Mouse (Mus musculus) retina, postnatal 1 day (tissue): ENCODE measurements around the gene Lss.
A peak's percentile ranks its signal among the peaks of the same experiment; 100 is the strongest.

Experiments used
- DNase-seq: peaks from one replicate; pipeline ENCODE4 v3.0.0-alpha.2; 2012

Lss gene

GRCm38 (mm10) chr10:76531375-76531774, at the start of gene Lss:
Gene Lss, plus strand, starts transcription at chr10:76531588.
- peak; percentile 98 for DNase-seq

DNA sequence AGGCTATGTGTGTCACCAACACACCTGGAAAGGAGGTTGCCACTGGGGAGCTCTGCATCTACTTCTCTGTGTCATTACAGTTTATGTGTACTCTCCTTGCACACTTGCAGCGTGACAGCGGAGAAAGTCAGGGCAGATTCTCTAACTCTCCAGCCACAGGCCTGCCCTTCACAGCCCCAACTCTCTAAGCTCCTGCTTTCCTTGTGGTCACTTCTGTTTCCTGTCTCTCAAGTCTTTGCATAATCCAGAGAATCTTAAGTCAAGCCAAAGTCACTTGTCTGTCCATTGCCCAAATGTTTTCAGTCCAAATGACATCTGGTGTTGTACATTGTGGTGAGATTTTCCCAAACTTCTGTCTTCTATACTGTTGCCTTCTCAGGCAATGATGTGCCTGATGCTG, 45.1 kb upstream of the Lss start:
- no peak for DNase-seq

GRCm38 (mm10) chr10:76488265-76488664, 43.1 kb upstream of the Lss start:
- no peak for DNase-seq

DNA sequence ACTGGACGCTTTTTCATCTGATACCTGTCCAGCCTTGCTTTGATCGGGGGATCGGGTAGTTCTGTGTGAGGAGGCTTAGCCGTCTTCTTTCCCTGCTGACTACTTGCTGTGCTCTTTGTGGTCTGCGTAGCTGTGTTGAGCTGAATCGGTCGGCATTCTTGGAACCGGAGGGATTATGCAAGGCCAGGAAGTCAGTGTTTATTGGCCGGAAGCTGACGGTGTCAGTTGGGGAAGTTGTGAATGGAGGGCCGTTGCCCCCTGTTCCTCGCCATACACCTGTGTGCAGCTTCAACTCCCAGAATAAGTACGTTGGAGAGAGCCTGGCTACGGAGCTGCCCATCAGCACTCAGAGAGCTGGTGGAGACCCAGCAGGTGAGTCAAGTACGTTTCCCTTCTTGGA, 42.2 kb upstream of the Lss start:
- no peak for DNase-seq

GRCm38 (mm10) chr10:76493527-76493926, 37.9 kb upstream of the Lss start:
- DNase-seq = no peak

GRCm38 (mm10) chr10:76495501-76495900, 35.9 kb upstream of the Lss start:
- no peak for DNase-seq

DNA sequence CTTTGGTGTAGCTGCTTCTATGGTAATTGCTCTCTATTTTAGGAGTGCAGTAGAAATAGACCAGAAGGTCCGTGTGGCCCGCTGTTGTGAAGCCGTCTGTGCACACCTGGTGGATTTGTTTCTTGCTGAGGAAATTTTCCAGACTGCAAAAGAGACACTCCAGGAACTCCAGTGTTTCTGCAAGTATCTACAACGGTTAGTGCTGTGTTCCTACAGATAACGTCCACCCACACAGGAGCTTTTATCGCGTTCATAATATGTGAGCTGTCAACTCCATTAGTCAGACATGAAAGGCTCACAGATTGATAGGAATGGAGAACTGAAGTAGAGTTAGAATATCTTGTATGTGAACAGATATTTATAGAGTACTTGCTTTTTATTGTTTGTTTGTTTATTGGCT, 35.0 kb upstream of the Lss start:
- DNase-seq = no peak

GRCm38 (mm10) chr10:76497522-76497921, 33.9 kb upstream of the Lss start:
- no peak for DNase-seq

DNA sequence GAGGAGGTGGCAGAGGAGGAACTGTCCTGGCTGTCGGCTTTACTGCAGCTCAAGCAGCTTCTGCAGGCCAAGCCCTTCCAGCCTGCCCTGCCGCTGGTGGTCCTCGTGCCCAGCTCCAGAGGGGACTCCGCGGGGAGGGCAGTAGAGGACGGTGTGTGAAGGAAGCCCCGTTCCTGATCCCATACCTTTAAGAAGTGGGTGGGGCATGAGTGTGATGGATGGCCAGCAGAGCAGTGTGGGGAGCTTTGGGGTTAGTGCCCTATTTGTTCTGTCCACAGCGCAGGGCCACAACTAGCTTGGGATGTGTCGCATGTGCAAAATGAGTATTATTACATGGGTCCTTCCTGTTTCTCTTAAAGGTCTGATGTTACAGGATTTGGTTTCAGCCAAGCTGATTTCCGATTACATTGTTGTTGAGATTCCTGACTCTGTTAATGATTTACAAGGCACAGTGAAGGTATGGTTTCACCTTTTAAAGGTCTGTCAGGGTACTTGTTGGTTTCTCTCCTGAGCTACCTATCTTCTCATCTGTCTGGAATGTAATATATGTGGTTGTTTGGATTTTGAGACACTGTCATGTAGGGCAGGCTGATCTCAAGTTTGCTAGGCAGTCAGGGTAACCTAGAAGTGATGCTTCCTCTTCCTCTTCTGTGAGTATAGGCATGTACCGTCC, 27.0 kb upstream of the Lss start:
- DNase-seq = no peak

DNA sequence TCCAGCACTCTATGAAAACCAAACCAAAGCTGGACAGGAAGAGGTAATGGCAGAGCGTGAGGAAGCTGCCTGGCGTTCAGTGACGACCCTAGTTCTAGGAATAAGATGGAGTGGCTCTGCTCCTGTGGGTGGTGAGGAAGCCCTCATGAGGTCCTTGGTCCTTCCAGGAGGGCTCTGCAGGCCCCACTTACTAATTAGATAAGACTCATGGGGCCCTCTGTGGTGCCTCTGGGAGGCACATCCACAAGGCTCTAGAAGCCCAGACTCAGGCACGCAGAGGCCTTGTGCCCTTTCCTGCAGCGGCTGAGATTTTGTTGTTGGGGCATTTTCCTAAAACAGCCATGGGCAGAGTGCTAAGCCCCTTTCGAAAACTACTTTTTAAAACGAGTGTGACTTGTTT, 25.5 kb upstream of the Lss start:
- DNase-seq = no peak

GRCm38 (mm10) chr10:76512965-76513583, 18.3 kb upstream of the Lss start:
- DNase-seq = peak; percentile 87

GRCm38 (mm10) chr10:76530922-76531321, 466 bp upstream of the Lss start:
- no peak for DNase-seq

DNA sequence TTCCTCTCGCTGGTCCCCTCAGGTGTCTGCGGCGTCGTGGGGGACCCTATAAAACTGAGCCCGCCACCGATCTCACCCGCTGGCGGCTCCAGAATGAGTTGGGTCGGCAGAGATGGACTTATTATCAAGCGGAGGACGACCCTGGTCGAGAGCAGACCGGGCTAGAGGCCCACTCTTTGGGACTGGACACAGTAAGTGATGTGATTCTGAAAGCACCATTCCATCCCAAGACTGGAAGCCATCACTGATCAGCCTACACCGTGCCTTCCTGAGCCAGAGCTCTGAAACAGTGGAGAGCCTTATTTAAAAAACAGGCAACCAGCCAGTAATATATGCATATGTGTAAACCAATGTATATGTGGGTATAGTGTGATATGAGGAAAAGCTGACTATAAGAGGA, 440 bp downstream of the Lss start:
- DNase-seq = no peak

GRCm38 (mm10) chr10:76535526-76535925, 4.1 kb downstream of the Lss start:
- no peak for DNase-seq

- DNase-seq = no peak
Measured at GRCm38 (mm10) chr10:76537619-76538018, 6.2 kb downstream of the Lss start.

GRCm38 (mm10) chr10:76541336-76542085, 10.1 kb downstream of the Lss start:
- DNase-seq = no peak

DNA sequence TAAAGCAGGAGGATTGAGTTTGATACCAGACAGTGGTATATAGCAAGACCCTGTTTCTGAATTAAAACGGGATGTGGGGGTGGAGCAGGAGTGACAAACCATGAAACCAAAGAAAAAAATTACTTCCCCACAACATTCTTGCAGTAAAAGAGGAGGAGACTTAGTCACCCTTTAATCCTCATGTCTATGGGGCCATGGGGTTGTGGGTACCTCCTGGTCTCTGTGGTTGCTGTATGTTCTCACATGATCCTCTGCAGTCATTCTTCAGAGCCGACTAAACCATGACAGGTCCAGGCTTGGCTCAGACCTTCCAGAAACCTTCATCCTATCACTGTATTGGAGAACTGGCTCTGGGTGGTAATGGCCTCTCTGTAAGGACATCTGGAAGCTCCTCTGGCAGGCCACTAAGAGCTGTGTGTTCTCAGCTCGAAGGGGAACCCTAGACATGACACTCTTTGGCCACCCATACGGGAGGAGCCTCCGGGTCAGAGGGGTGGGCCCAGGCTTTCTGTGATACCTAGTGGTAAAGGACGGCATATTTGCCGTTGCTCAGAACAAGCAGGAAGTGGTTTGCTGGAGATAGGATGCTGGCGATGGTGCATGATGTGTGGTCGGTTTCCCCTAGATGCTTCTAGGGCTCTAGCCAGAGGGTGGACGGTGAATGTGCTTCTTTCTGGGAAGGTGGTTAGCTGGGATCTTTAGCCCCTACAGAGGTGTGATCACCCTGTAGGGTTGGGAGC, 11.4 kb downstream of the Lss start:
- no peak for DNase-seq

DNA sequence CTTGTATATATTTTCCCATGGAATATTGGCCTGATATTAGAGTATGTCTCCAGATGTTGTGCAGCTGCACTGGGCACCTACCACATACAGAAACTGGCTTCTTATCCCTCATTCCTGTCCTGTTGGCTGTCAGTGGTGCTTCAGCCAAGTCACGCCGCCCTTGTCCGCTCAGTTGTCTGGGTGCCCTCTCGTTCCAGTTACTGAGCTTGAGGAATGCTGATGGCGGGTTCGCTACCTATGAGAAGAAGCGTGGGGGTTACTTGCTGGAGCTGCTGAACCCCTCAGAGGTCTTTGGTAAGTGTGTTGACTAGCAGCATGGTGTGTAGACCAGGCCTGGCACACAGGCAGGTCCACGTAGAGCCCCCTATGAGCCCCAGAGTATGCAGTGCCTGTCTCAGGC, 15.2 kb downstream of the Lss start:
- no peak for DNase-seq

DNA sequence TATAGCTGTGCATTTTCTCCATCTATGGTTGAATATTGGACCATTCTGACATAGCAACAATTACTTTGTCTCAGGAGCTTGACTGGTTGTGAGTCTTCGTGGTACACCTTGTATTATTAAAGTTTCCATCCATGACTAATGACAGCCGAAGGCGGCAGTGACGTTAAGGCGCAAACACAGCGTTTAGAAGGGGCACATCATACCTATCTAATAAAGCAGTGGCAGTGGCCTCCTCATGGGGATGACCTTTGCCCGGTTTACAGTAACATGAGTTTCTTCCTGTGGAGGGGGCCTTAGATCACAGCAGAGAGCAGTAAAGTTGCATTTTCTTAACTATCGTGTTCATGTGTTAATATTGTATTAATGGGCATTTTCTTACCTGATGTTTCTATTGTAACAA, 16.8 kb downstream of the Lss start:
- DNase-seq = no peak

DNA sequence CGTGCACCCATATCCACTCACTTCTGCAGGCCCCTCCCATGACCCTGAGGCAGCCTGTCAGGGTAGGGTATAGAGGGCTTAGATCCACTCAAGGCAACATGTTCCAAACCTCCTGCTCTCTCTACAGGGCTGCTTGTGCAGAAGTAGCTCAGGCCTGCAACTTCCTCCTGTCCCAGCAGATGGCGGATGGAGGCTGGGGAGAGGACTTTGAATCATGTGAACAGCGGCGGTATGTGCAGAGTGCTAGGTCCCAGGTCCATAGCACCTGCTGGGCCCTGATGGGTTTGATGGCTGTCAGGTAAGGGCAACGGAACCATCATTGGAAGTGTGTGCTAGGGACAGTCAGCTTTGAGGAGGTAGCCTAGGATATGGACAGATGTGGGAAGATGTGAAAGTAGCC, 19.1 kb downstream of the Lss start:
- DNase-seq = no peak

DNA sequence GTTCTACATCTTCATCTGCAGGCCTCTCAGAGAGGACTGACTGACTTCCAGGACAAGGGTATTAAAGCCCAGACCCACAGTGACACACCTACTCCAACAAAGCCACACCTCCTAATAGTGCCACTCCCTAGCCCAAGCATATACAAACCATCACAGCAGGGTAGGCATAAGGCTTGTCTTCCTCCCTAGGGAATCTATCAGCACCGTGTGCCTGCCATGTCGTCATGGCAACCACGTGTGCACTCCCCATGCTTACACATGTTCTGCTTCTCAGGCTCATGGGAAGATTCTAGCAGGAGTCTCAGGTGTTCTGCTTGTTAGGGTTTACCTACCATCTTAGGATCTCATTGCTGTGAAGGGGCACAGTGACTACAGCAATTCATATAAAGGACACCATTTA, 20.2 kb downstream of the Lss start:
- DNase-seq = no peak

- no peak for DNase-seq
Measured at GRCm38 (mm10) chr10:76554061-76554460, 22.7 kb downstream of the Lss start.

- no peak for DNase-seq
Measured at GRCm38 (mm10) chr10:76561972-76562371, 30.6 kb downstream of the Lss start, which contains the start of gene Spatc1l. Gene Spatc1l, plus strand, starts transcription at chr10:76562272.
